ENCODE assay signal across 8 mouse cellular contexts in the genomic region with DNA sequence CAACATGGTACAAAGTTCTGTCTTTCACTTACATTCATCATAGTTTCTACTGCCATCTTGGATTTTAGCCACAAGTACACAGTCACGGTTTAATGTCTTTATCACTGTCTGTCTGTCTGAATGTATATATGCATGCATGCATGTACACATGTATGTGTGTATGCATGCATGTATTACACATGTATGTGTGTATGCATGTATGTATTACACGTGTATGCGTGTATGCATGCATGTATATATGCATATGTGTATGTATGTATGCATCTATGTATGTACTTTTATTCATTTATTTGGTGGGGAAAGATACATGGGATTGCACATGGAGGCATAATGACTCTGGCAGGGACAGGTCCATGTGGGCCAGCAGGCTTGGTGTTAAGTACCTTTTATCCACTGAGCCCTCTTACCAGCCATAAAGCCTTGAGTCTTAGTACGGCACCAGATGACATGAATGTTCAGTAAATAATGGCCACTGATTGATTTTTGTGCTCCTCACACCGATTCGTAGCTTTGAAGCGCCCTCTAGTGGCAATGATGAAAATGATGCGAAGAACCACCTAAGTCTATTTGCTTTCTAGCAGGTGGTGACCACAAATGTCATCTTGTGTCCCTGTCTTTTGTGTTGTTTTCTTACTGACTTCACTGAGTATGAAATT. TPM values are rescaled to one million over a fixed set of nuclear protein-coding genes. Genes with fewer than 3 reads are reported as not detected.
DNase-seq lines count a peak whose midpoint lies in the region; ATAC-seq and TF ChIP-seq lines count a peak whose summit lies in the region.

No protein-coding gene starts in this region.

- no peaks in the 10 kb centered on the region for H3K4me1 ChIP-seq in forebrain, embryonic 14.5 days (ENCODE audit: control insufficient read depth, insufficient read depth, low read length)
- H3K4me1 ChIP-seq in hindbrain, embryonic 16.5 days (ENCODE audit: control insufficient read depth, insufficient read depth, low read depth, low read length), result 0 out of 2 replicates have a peak, but pooled peaks cover 2% of the 10 kb centered on the region

- H3K27me3 ChIP-seq in forebrain, embryonic 14.5 days (replicated peaks; ENCODE audit: control insufficient read depth, insufficient read depth, low read length), result no peaks in the 10 kb centered on the region
- no peaks in the 10 kb centered on the region for H3K27me3 ChIP-seq in hindbrain, embryonic 16.5 days (replicated peaks; ENCODE audit: control insufficient read depth, insufficient read depth, low read length)

- no peaks in the 10 kb centered on the region for H3K36me3 ChIP-seq in forebrain, embryonic 14.5 days (ENCODE audit: control insufficient read depth, insufficient read depth, low read length)
- no peaks in the 10 kb centered on the region for H3K36me3 ChIP-seq in hindbrain, embryonic 16.5 days (ENCODE audit: control insufficient read depth, insufficient read depth, low read length)

- WGBS in forebrain, embryonic 14.5 days, result 14% methylated on average over 8 of the region's 8 CpGs
- 13% methylated on average over 8 of the region's 8 CpGs for WGBS in hindbrain, embryonic 16.5 days

- no peak overlapping the region for H3K4me2 ChIP-seq in forebrain, embryonic 14.5 days (ENCODE audit: low read length)
- peak overlapping the region; percentile 33; the same call in 1 of the 2 replicates for H3K4me2 ChIP-seq in hindbrain, embryonic 16.5 days (ENCODE audit: low read length)

- ATAC-seq in forebrain, embryonic 14.5 days, result peak; percentile 66; the same call in 1 of the 2 replicates
- peak; percentile 70 for ATAC-seq in hindbrain, embryonic 16.5 days
- peak; percentile 61; the same call in 1 of the 2 replicates for ATAC-seq in megakaryocyte-erythroid progenitor cell, adult 5-6 weeks (replicated peaks; ENCODE audit: low FRiP score, low TSS enrichment, poor library complexity, severe bottlenecking)

- intact Hi-C loops in left cerebral cortex, adult 2 months (cut with DNase I), result loop anchor here (1.0 kb wide), 1 partner anchor 183 kb away; no protein-coding TSS in a partner anchor

- no peak overlapping the region for H3K27ac ChIP-seq in left cerebral cortex, adult 2 months
- H3K27ac ChIP-seq in forebrain, embryonic 14.5 days (ENCODE audit: low read depth, low read length), result no peak overlapping the region
- no peak overlapping the region for H3K27ac ChIP-seq in hindbrain, embryonic 16.5 days (ENCODE audit: low read depth, low read length)

- no peaks in the 10 kb centered on the region for H3K9me3 ChIP-seq in forebrain, embryonic 14.5 days (replicated peaks; ENCODE audit: control insufficient read depth, low read length)
- no peaks in the 10 kb centered on the region for H3K9me3 ChIP-seq in hindbrain, embryonic 16.5 days (ENCODE audit: control insufficient read depth, low read length)

- peak; percentile 56 to 58 for DNase-seq in left cerebral cortex, adult 2 months (ENCODE audit: extremely low spot score in 1 of 2, low spot score in 2 of 2)
- no peak for DNase-seq in left cerebral cortex, adult 8-10 months (ENCODE audit: low spot score in 2 of 2)
- DNase-seq in c-Kit-positive CD71-positive TER-119-positive erythroid progenitor cells, embryonic 14.5 days (ENCODE audit: low spot score), result peak; percentile 57
- DNase-seq in forebrain, embryonic 14.5 days (ENCODE audit: low spot score), result peak; percentile 92
- DNase-seq in layer of hippocampus, postnatal 10 days (ENCODE audit: low spot score in 2 of 2), result peak; percentile 61 to 76
- peak; percentile 59 for DNase-seq in skeletal muscle tissue, adult 2 months (ENCODE audit: low read depth, low spot score)

- H3K9ac ChIP-seq in forebrain, embryonic 14.5 days (ENCODE audit: low read length), result no peak overlapping the region
- H3K9ac ChIP-seq in hindbrain, embryonic 16.5 days (ENCODE audit: low read depth, low read length), result no peak overlapping the region

- peak; percentile 86 for TF ChIP-seq CTCF in left cerebral cortex, adult 2 months (IDR thresholded peaks at IDR 0.05)

- no peak overlapping the region for H3K4me3 ChIP-seq in left cerebral cortex, adult 2 months
- no peak overlapping the region for H3K4me3 ChIP-seq in forebrain, embryonic 14.5 days (ENCODE audit: low read depth, low read length)
- H3K4me3 ChIP-seq in hindbrain, embryonic 16.5 days (ENCODE audit: low read length), result no peak overlapping the region

RNA-seq across cellular contexts. Expression of gene Nutf2-ps1, which starts 10.1 kb away (rescaled TPM):
- total RNA-seq in left cerebral cortex, adult 2 months (2021), result 10 to 100 TPM; 45.3 to 50.5 TPM
- total RNA-seq in left cerebral cortex, adult 8-10 months (2022), result 10 to 100 TPM; 41.8 to 54.3 (median 47.0) TPM
- polyA plus RNA-seq in forebrain, embryonic 14.5 days (2014; fragmentation: Nextera tagmentation; extraction: Ambion mirVana), result 276 and 308 TPM in 2 replicates
- polyA plus RNA-seq in hindbrain, embryonic 16.5 days (2015; fragmentation: Nextera tagmentation; extraction: Ambion mirVana), result 206 and 244 TPM in 2 replicates
- 10 to 100 TPM; 53.4 to 65.1 TPM for total RNA-seq in layer of hippocampus, postnatal 10 days (2021)
- 86.8 and 99.0 TPM in 2 replicates for total RNA-seq in megakaryocyte-erythroid progenitor cell, adult 5-6 weeks (2014; fragmentation: Nextera tagmentation)
- 216 and 256 TPM in 2 replicates for total RNA-seq in megakaryocyte-erythroid progenitor cell, adult 5-6 weeks (2017)

RNA-seq across cellular contexts. Expression of gene Smc3, which starts 21.5 kb away (rescaled TPM):
- 10 to 100 TPM; 37.6 to 39.3 TPM for total RNA-seq in left cerebral cortex, adult 2 months (2021)
- 10 to 100 TPM; 37.0 to 42.3 (median 40.1) TPM for total RNA-seq in left cerebral cortex, adult 8-10 months (2022)
- polyA plus RNA-seq in forebrain, embryonic 14.5 days (2014; fragmentation: Nextera tagmentation; extraction: Ambion mirVana), result 61.8 and 70.9 TPM in 2 replicates
- polyA plus RNA-seq in hindbrain, embryonic 16.5 days (2015; fragmentation: Nextera tagmentation; extraction: Ambion mirVana), result 49.9 and 50.0 TPM in 2 replicates
- 10 to 100 TPM; 41.5 to 44.4 TPM for total RNA-seq in layer of hippocampus, postnatal 10 days (2021)
- 103 and 105 TPM in 2 replicates for total RNA-seq in megakaryocyte-erythroid progenitor cell, adult 5-6 weeks (2014; fragmentation: Nextera tagmentation)
- total RNA-seq in megakaryocyte-erythroid progenitor cell, adult 5-6 weeks (2017), result 209 and 214 TPM in 2 replicates

RNA-seq across cellular contexts. Expression of gene Dusp5, which starts 49.8 kb away (rescaled TPM):
- 10 to 100 TPM; 16.7 to 26.9 TPM for total RNA-seq in left cerebral cortex, adult 2 months (2021)
- 10 to 100 TPM in 2 of 4 experiments, 1 to 10 TPM in 2; 7.8 to 12.1 (median 10.0) TPM for total RNA-seq in left cerebral cortex, adult 8-10 months (2022)
- 2.1 and 2.2 TPM in 2 replicates for polyA plus RNA-seq in forebrain, embryonic 14.5 days (2014; fragmentation: Nextera tagmentation; extraction: Ambion mirVana)
- polyA plus RNA-seq in hindbrain, embryonic 16.5 days (2015; fragmentation: Nextera tagmentation; extraction: Ambion mirVana), result 7.6 and 8.2 TPM in 2 replicates
- 10 to 100 TPM in 1 of 2 experiments, 1 to 10 TPM in 1; 9.3 to 10.1 TPM for total RNA-seq in layer of hippocampus, postnatal 10 days (2021)
- 1.6 and 2.9 TPM in 2 replicates for total RNA-seq in megakaryocyte-erythroid progenitor cell, adult 5-6 weeks (2014; fragmentation: Nextera tagmentation)
- 5.4 and 12.3 TPM in 2 replicates for total RNA-seq in megakaryocyte-erythroid progenitor cell, adult 5-6 weeks (2017)

Comparison
In these comparisons a context has a peak if more than half of its experiments do, and no peak if none do; other contexts are left out.
1. DNase-seq: peak in left cerebral cortex, adult 2 months (2 of 2), c-Kit-positive CD71-positive TER-119-positive erythroid progenitor cells, embryonic 14.5 days (single experiment), forebrain, embryonic 14.5 days (single experiment), layer of hippocampus, postnatal 10 days (2 of 2) and skeletal muscle tissue, adult 2 months (single experiment); none in left cerebral cortex, adult 8-10 months (0 of 2).
2. Peak in every context shown above with its lines, with median percentiles within 50 percentile points of each other: ATAC-seq.